Mouse (Mus musculus): Measurements from ENCODE around the gene Crybg2. TPM values are rescaled to one million over a fixed set of nuclear protein-coding genes. Genes with fewer than 3 reads are reported as not detected.
A peak's percentile ranks its signal among the peaks of the same experiment; 100 is the strongest.

Crybg2 gene
- polyA plus RNA-seq, 1 experiment, result 2.6 TPM

DNA sequence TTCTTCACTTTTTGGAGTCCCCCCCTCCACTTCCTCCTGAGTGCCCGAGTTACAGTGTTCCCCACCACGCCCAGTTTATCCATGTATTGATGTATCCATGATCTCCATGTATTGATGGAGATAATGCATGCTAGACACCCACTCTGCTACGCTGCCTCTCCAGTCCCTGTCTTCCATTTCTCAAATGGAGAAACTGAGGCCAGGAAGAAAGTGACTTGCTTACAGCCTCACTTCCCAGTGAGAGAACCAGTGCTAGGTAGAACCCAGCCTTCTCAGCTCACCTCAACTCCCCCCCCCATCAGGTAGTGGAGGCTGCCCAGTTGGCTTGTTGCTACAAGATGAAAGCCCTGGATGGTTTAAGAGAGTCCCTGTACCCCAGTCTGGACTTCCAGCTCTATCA, 7.1 kb upstream of the Crybg2 start, which contains the start of gene Zfp683:
TSS of gene Zfp683 (plus strand) at position 301 of the 400 bp plus-strand sequence.
- DNase-seq (ENCODE audit: extremely low spot score in 1 of 2, low spot score in 1 of 2), result no peak

DNA sequence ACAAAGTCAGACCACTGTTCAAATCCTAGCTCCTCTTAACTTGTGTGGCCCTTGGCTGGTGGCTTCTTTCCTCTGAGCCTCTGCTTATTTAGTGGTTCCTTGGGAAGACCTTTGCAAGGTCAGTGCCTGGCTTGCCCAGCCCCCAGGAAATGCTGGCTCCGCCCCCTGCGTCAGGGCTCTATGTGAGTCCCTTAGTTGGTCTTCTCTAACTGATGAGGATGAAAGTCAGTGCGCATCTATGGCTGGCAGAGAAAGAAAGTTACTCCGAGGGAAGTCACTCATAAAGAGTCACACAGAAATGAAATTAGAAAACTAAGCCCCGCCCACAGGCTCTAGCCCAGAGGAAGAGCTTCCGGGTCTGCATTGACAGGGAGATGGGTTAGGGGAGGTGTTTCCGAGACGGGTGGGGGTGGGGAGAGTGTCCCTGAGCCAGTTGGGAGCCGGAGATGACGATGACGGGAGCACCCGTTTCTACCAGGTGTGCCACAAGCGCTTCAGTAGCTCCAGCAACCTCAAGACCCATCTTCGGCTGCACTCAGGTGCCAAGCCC, 2.4 kb upstream of the Crybg2 start:
- DNase-seq (ENCODE audit: extremely low spot score in 1 of 2, low spot score in 1 of 2), result no peak

DNA sequence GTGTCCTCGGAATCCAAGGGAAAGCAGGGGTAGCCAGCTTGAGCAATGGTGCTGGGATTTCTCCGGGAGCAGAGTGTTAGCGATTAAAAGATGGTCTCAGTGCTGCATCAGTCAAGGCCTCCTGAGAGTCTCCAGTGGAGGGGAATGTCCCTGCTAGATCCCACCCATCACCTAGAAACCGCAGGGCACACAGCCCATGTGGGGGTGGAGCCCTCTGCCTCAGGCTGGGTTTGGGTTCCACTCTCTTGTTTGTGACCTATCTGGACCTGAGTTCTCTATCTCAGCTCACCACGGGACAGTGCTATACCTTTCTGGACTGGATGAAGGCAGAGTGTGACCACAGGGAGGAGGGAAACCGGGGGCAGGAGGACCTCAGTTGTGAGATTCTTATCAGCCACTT, 1.7 kb upstream of the Crybg2 start:
- no peak for DNase-seq (ENCODE audit: extremely low spot score in 1 of 2, low spot score in 1 of 2)

DNA sequence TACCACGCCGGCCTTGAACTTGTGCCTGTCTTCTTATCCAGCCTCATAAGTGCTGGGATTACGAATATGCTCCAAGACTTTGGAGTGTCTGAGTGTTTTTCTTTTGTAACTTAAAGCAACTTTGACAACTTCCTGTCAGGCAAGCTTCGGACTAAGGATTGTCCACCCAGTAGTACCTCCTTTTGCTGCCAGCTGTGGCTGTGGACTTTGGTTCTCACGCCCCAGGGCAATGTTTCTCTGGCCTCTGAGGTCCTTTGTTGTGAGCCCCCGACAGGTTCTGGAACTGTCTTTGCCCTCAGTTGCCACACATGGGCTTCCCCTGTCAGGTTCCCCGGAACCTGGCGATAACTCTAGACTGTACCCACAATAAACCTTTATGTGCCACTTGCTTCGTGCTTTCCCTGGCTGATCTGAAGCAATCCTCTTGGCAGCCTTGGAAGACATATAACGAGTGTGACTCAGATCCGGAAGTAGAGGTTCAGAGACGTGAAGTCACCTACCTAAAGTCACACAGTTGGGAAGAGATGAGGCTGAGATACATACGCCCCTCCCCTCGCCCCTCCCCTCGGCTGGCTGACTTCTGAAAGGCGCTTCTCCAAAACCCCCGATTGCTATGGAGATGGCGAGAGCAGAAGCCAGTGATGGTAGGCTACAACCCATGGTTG, 683 bp downstream of the Crybg2 start:
- peak in 1 of 2 experiments; percentile 26 for DNase-seq (ENCODE audit: extremely low spot score in 1 of 2, low spot score in 1 of 2)

DNA sequence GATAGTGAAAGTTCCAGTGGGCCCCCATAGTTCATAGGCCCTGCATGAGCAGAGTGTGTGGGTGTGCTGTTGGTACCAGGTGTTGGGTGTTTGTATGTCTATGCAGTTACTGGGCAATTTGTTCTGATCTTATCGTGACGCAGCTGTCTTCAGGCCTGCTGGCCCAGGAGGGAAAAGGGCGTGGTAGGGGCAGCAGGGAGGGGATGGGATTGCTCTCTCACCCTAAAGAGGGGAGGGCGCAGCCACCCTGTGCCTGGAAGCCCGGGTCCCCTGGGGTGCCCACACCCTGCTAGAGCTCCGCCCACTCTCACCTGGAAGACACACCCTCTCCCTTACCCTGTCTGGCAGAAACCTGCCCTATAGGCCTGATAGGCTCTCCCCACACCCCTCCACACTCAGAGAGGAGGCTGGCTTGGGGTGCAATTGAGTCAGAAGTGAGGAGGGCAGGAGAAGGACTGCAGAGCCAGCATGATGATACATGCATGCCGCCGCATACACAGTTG, 1.4 kb downstream of the Crybg2 start:
- no peak for DNase-seq (ENCODE audit: extremely low spot score in 1 of 2, low spot score in 1 of 2)

DNA sequence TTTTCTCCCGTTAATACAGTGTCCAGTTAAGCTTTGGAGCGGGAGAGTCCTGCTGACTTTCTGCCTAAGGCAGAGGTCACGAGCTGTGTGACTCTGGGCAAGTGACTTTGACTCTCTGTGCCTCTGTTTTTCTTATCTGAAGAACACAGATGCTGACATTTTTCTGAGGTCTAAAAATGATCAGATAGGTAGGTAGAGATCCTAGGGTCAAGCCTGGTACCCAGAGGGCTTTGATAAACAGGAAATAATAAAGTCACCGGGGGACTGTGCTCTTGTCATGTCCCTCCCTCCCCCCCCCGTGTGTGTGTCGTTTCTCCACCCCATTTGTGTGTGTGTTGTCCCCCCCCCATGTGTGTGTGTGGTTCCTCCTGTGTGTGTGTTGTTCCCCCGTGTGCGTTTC, 1.9 kb downstream of the Crybg2 start:
- DNase-seq (ENCODE audit: extremely low spot score in 1 of 2, low spot score in 1 of 2), result no peak

DNA sequence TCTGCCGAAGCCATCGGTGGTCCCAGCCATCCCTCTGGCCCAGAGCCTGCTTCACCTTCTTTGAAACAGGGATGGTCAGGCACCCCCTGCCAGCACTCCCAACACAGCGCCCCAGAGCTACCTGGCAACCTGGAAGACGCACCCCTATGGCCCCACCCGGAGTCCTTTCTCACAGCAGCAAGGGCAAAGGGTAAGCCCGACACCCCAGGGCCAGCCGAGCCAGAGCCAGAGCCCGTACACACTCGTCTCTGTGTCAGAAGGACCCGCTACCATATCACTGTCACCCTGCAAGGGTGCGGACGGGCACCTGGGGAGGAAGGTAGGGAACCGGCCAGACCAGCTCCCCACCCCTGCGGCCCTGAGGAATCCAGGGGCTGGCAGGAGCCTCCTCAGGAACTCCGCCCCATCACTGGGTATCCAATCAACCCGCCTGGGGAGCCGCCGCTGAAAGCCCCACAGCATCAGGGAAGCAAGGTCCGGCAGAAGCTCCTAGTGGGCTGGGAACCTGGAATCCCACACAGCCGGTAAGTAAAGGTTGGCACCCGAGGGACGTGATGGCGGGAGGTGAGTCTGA, 4.9 kb downstream of the Crybg2 start:
- no peak for DNase-seq (ENCODE audit: extremely low spot score in 1 of 2, low spot score in 1 of 2)

DNA sequence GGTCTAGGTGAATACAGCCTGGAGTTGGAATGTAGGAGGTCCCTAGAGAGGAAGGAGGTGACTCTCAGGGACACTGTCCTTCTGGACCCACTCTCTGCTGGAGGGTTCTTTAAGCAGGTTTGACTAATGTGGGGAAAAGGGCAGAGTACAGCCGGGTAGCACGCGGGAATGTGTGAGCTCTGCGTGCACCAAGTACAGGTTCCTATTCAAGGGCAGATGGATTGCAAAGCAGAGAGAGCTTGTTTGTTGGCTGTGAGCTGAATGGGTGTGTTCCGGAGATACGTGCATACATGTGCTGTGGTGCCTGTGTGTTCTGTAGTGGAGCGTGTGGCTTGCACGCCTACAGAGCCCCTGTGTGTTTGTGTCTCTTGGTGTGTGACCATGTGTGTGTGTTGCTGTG, 6.8 kb downstream of the Crybg2 start:
- no peak for DNase-seq (ENCODE audit: extremely low spot score in 1 of 2, low spot score in 1 of 2)

DNA sequence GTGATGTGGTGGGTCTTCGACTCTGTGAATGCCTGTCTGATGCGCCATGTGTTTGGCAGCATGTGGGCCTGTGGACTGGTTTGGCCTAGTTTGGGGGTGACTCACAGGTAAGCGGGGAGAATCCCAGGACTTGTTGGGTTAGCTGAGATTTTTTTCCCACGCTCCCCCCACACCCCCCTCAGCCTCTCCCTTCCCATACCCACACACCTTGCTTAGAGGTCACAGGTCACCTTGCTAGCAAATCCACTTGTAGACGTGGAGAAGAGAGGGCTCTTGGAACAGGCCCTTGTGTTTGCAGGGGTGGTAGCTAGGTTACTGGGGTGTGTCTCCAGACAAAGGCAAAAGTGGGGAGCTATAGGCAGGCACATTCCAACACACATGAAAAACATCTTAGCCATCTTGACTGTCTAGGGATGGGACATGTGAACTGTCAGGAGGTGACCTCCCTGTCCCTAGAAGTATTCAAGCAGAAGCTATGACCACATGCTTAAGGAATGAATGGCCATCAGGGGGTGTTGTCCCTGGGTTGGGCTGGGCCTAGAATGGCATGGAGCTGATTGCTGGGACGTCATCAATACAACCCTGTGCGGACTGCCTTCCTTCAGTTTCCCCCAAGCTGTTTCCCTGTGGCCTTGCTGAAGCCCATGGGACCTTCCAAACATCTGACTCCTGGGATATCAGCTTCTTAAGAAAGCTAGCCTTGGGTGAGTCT, 7.4 kb downstream of the Crybg2 start:
- DNase-seq (ENCODE audit: extremely low spot score in 1 of 2, low spot score in 1 of 2), result no peak

DNA sequence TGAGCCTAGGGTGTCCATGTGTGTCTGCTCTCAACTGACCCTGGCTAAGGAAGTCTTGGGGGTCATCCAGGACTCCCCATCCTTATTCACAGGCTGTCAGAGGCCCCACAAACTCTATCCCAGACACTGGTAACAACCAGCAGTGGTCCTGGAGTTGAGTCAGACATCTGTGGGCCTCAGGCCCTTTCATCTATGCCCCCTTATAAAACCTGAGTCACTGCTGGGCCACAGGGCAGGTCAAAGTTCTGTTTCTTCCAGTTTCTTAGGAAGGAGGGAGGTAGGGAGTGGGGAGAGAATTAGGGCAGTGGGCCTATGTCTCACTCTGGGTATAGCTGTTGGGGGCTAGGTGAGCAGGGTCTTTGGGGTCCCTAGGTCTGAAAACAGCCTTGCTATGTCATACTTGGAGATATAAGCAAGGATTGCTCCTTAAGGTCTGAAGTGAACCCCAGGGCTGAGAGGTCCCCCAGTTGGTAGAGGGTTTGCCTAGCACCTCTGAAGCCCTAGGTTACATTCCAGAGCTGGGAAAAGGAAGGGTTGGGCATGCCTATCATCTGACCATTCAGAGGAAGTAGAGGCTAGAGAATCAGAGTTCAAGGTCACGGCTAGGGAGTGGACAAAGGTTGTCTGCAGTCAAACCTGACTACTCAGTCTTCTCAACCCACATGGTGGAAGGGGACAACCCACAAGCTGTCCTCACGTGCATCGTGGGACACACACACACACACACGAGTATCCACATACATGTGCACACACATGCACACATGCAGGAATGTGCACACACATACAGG, 8.4 kb downstream of the Crybg2 start:
- no peak for DNase-seq (ENCODE audit: extremely low spot score in 1 of 2, low spot score in 1 of 2)

DNA sequence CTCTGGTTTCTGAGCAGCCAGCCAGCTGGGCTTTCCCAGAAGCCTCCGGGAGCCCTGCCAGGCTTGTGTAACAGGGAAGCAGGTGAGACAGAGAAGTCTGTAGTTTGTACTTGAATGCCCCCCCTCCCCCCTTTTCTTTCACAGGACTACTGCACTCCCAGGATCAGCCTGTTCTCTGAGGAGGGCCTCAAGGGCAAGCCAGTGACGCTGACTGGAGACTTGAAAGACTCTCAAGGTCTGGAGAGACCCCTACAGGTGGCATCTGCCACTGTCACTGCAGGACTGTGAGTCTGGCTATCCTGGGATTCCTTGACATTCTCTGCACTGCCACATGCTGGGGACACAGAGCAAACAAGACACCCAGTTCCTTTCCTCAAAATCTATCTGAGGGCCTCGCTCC, 18.1 kb downstream of the Crybg2 start:
- DNase-seq (ENCODE audit: extremely low spot score in 1 of 2, low spot score in 1 of 2), result peak in 1 of 2 experiments; percentile 62

DNA sequence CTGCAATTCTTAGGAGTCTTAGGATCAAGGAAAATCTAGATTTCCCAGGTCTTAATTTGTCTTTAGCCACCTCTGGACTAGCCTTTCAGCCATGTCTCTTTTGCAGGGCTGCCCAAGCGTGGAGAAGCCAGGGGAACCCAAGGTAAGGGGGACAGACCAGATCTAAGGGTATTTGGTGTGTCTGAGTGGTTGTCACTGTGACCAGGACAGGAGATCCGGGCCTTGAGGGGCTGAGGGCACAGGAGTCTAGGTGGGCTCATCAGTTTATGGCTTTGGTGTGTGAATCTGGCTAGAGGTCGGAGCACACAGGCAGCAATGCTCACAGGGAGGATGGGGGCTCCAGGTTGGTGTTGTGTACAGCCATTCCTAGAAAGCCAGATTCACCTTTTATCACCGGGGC, 20.1 kb downstream of the Crybg2 start:
- DNase-seq (ENCODE audit: extremely low spot score in 1 of 2, low spot score in 1 of 2), result no peak

DNA sequence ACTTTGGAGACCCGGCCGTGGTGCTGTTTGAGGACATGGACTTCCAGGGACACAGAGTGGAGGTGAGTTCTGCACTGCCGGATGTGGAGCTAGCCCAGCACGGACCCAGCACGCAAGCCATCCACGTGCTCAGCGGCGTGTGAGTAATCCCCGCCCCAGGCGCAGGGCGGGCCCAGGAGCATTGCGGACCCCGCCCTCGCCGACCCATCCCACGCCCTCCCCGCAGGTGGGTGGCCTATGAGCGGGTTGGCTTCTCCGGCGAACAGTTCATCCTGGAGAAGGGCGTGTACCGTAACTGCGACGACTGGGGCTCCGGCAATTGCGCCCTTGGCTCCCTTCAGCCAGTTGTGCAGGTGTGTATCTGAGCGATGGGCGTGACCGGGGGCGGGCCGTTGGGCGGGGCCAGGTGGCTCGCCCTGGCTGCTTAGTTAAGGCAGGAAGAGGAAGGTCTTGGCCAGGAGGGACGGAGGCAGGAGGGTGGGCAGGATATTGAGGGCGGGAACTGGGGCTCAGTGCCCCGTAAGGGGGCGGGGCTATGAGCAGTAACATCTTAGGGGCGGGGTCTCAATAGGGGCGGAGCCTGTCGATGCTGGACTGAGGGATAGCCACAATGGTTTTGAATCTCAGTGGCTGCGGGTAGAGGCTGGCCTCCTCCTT, 21.2 kb downstream of the Crybg2 start:
- peak in 1 of 2 experiments; percentile 73 for DNase-seq (ENCODE audit: extremely low spot score in 1 of 2, low spot score in 1 of 2)

DNA sequence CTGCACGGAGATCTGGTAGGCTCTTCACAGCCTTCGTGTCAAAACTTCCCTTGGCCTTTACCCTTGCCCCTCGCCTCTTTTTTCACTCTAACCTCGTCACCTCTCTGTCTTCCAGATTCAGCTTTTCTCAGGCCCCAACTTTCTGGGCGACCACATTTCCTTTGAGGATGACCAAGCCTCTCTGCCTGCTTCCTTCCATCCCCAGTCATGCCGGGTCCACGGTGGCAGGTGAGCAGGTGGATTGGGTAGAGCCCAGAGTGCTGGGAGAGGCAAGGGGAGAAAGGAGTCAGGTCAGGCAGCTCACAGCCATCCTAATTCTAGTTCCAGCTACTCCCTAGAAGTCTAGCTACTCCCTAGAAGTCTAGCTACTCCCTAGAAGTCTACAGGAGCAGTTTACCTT, 21.8 kb downstream of the Crybg2 start:
- DNase-seq (ENCODE audit: extremely low spot score in 1 of 2, low spot score in 1 of 2), result no peak

DNA sequence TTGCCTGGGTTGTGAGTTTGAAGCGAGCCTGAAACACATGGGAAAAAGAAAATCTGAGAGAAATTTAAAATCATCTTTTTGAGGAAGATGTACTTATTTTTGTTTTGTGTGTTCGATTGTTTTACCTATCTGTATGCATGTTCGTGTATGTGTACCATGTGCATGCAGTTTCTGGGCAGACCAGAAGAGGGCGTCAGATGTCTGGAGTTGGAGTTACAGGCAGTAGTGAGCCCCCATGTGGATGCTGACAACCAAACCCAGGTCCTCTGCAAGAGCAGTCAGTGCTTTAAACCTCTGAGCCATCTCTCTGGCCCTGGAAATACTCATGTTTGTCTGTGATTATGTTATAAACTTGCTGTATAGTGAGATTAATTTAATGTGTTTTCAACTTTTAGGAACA, 24.4 kb downstream of the Crybg2 start:
- DNase-seq (ENCODE audit: extremely low spot score in 1 of 2, low spot score in 1 of 2), result no peak

DNA sequence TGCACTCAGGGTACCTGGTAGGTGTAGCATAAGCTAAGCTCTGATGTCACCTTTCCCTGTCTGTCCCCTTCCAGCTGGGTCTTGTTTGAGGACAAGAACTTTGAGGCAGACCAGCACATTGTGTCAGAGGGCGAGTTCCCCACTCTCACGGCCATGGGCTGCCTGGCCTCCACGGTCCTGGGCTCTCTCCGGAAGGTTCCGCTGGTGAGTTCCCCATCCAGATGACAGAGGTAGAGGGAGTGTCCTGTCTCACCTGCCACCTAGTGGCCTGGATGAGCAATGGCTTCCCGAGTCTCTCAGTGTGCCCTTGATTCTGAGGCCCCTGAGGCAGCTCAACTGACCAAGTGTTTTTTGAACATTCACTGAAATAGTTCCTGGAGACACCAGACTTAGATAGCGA, 26.8 kb downstream of the Crybg2 start:
- no peak for DNase-seq (ENCODE audit: extremely low spot score in 1 of 2, low spot score in 1 of 2)

DNA sequence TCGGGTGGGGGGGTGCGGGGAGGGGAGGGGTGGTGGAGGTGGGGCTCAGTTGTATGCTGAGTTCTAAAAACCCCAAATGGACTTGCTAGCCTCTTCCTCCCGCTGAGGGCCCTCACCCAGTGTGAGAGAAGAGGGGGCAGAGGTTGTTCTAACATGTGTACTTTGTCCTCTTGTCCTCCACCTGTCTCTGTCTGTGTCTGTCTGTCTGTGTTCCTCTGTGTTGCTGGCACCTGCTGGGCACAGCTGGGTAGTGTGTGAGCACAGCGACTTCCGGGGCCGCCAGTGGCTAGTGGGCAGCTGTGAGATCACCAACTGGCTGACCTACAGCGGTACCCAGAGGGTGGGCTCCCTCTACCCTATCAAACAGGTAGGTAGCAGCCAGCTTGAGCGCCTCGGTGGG, 28.4 kb downstream of the Crybg2 start:
- no peak for DNase-seq (ENCODE audit: extremely low spot score in 1 of 2, low spot score in 1 of 2)

DNA sequence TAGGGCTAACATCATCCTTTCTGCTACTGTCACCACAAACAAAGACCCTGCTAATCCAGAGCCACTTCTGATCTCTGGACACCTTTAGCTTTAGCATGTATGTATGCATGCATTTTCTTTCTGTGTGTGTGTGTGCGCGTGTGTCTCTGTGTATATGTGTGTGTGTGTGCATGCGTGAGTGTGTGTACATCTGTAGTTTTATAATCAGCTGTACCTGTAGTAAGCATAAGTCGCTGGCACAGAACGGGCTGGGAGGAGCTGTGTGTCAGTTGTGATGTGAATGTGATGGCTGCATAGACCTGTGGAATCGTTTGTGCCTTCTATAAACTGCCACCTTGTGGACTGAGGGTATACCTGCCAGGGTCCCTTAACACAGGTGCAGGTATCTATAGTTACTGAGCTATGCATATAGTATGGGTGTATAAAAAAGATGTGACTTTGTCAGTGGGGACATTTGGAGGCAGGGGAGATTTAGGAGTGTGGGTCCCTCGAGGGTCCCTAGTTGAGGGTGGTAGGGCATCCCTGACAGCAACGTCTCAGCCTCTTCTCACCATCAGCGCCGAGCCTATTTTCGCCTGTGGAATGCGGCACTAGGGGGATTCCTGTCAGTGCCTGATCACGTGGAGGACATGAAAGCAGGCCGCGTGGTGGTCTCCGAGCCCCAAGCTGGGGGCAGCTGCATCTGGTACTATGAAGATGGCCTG, 30.1 kb downstream of the Crybg2 start:
- DNase-seq (ENCODE audit: extremely low spot score in 1 of 2, low spot score in 1 of 2), result no peak

DNA sequence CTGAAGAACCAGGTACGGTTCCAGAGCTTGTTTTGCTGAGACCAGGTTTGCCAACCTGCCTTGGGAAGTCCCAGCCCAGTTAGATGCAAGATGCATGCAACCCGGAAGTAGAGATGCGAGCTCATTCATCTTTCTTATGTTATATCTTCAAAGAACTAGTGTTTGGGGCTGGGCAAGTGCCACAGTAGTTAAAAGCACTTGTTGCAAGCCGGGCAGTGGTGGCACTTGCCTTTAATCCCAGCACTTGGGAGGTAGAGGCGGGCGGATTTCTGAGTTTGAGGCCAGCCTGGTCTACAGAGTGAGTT, 30.6 kb downstream of the Crybg2 start:
- no peak for DNase-seq (ENCODE audit: extremely low spot score in 1 of 2, low spot score in 1 of 2)

All from frontal cortex, adult 2 months (tissue).